Mouse (Mus musculus) left cerebral cortex, adult 2 months (tissue): ENCODE measurements at regions not wholly inside any gene's neighbourhood (a gene's known extent, or its start where the extent isn't known, plus 50 kb on each side); places are given as distances from the start of the nearest gene placed in this dataset.

Experiments used
- DNase-seq, 2 experiments: peaks; one replicate each; pipeline ENCODE4 v3.0.0; 2021 to 2022; ENCODE audit warnings: low spot score in 2 of 2, mixed read lengths in 1 of 2; ENCODE audit errors: extremely low spot score in 1 of 2
- H3K27ac ChIP-seq: fragments of 200-600 bp; 2 replicates; pipeline ENCODE4 v1.8.1; 2022
- H3K4me3 ChIP-seq: fragments of 200-600 bp; 2 replicates; pipeline ENCODE4 v1.8.1; 2022
- CTCF ChIP-seq: fragments of 200-600 bp; IDR thresholded peaks from 2 replicates; pipeline ENCODE4 v1.8.1; 2022; ENCODE audit warnings: antibody characterized with exemption, mild to moderate bottlenecking, moderate library complexity
- intact Hi-C: fragments of 180-260 bp; cut with DNase I; formaldehyde crosslinking; loops from one replicate; pipeline ENCODE4 v1.15.1; 2025

- Histone ChIP-seq H3K27ac (no peak overlapping the region; the same call in 1 of the 2 replicates), H3K4me3 (no peak overlapping the region)
- no peak for TF ChIP-seq CTCF
- intact Hi-C loops = no loop called here
- DNase-seq = no peak
Measured at GRCm38 (mm10) chr1:193859257-193860125, 489.4 kb upstream of the Camk1g start.

DNA sequence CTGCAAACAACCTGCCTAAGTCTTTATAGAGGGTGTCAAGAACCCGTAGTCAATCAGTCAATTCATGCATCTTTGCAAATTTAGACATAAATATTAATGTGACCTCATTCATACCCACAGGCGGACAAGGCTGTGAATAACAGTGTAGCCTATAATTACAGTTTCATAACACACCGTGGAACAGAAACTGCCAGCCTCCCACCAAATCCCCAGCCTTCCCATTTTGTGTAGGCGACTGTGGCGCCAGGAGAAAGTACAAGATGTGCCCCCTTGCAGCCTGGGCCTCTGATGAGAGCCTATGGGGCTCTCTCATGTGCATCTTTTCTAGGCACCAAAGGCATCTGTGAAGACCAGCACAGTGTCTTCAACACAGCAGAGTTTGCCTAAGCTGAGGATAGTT lies 477.8 kb upstream of the Camk1g start:
- TF ChIP-seq CTCF = no peak
- no peak overlapping the region for H3K4me3 ChIP-seq
- no peak overlapping the region for H3K27ac ChIP-seq
- intact Hi-C loops = loop anchor here (2.0 kb wide), 1 partner anchor 201 kb away; no protein-coding TSS in a partner anchor
- peak; percentile 24 to 43 for DNase-seq

GRCm38 (mm10) chr1:193844868-193845267 lies 474.8 kb upstream of the Camk1g start:
- no peak overlapping the region for H3K4me3 ChIP-seq
- no peak for TF ChIP-seq CTCF
- H3K27ac ChIP-seq = no peak overlapping the region
- DNase-seq = no peak
- intact Hi-C loops = no loop called here

DNA sequence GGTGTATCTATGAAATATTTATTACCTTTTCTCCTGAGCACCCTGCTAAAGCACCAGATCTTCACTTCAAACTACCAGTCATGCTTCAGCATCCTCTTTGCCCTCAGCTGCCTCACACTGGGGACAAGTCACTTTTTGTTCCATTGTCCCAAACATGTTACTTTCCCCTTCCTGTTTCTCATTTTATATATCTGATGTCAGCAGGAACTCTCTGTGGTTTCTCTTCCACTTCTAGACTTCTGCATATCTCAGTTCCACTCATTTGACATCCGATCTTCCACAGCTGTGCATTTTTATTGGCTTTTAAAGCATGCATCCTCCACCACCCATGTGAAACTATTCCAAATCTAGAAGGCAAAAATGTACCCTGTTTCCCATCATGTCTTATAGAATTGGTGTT lies 474.4 kb upstream of the Camk1g start:
- H3K27ac ChIP-seq = no peak overlapping the region
- intact Hi-C loops = no loop called here
- no peak for DNase-seq
- H3K4me3 ChIP-seq = no peak overlapping the region
- TF ChIP-seq CTCF = no peak

DNA sequence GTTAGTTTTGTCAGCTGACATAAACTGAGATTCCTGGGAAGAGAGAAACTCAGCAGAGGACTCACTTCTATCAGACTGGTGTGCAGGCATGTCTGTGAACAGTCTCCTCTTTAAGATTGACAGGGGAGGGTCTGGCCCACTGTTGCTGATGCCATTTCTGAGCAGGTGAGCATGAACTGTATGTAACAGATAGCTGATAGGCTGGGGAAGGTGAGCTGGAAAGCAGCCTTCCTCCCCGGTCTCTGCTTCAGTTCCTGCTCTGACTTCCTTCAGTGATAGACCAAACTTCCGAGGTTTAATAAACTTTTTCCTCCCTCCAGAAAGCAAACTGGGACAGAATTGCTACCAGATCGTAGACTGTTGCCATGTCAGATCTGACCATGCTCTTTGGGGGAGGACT lies 430.9 kb upstream of the Camk1g start:
- intact Hi-C loops = no loop called here
- no peak for TF ChIP-seq CTCF
- no peak for DNase-seq
- Histone ChIP-seq H3K27ac (no peak overlapping the region), H3K4me3 (no peak overlapping the region)

DNA sequence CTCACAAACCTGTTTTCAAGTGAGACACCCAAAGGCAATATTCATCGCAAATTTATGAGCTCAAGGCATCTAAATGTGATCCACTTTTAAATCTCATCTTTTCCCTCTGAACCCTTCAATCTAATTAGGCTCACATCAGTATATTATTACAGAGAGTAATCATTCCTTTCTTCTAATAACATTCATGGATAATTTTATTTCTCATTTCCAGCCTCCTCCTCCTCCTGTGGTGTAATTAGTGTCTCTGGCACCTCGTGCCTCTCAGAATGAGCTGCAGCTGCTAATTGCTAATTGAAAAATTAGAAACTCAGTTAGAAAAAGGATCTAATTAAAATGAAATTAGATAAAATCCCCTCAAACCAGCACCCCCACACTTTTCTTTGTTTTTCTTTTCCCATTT lies 420.5 kb upstream of the Camk1g start:
- DNase-seq = no peak
- Histone ChIP-seq H3K4me3 (no peak overlapping the region), H3K27ac (no peak overlapping the region)
- TF ChIP-seq CTCF = no peak
- intact Hi-C loops = no loop called here

GRCm38 (mm10) chr1:193788496-193788895 lies 418.4 kb upstream of the Camk1g start:
- no peak for TF ChIP-seq CTCF
- intact Hi-C loops = no loop called here
- no peak for DNase-seq
- Histone ChIP-seq H3K4me3 (no peak overlapping the region), H3K27ac (no peak overlapping the region)

GRCm38 (mm10) chr1:193787417-193787816 lies 417.3 kb upstream of the Camk1g start:
- Histone ChIP-seq H3K27ac (no peak overlapping the region), H3K4me3 (no peak overlapping the region)
- intact Hi-C loops = no loop called here
- no peak for DNase-seq
- TF ChIP-seq CTCF = no peak

DNA sequence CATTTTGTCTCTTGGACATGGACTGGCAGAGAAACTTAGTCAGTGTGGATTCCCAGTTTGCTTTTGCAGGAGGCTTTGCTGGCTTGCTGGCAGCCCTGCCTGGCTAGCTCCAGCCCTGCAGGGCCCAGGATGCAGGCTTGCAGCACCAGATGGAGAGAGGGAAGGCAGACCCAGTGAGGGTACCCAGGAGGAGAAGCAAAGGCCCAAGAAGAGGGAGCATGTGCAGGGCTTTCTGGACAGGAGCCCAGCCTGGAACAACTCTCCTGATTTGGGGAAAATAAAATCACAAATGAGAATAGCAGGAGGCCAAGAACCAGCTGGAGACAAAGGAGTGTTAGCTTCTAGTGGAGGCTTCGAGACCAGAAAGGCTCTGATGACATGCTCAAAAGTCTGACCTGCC lies 414.9 kb upstream of the Camk1g start:
- DNase-seq = no peak
- TF ChIP-seq CTCF = no peak
- no peak overlapping the region for H3K27ac ChIP-seq
- no peak overlapping the region for H3K4me3 ChIP-seq
- intact Hi-C loops = no loop called here

DNA sequence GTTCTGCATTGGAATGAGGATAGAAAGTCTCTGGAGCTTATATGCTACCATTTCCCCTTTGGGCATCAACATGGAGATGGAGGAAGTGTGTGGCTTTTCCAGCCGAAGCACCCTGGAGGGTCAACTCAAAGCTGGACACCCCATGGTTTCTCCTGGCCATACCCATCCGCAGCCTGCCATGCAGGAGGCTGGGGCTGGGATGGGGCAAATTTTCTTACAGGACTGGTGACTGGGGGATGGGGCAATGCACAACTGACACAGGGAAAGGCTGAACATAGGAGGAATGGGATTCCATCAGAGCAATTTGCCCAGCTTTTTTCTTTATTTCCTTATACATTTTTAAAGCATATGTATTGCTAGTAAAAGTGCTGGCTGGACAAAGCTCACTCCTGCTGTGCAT lies 414.4 kb upstream of the Camk1g start:
- Histone ChIP-seq H3K27ac (no peak overlapping the region), H3K4me3 (no peak overlapping the region)
- TF ChIP-seq CTCF = no peak
- no peak for DNase-seq
- intact Hi-C loops = no loop called here

- Histone ChIP-seq H3K27ac (no peak overlapping the region), H3K4me3 (no peak overlapping the region)
- TF ChIP-seq CTCF = no peak
- no peak for DNase-seq
- intact Hi-C loops = no loop called here
Measured at GRCm38 (mm10) chr1:193778181-193778580, 408.1 kb upstream of the Camk1g start.

GRCm38 (mm10) chr1:193769546-193769945 lies 399.4 kb upstream of the Camk1g start:
- H3K27ac ChIP-seq = 0 out of 2 replicates have a peak overlapping the region, but pooled peaks have one; percentile 29
- no peak overlapping the region for H3K4me3 ChIP-seq
- intact Hi-C loops = no loop called here
- DNase-seq = no peak
- no peak for TF ChIP-seq CTCF

DNA sequence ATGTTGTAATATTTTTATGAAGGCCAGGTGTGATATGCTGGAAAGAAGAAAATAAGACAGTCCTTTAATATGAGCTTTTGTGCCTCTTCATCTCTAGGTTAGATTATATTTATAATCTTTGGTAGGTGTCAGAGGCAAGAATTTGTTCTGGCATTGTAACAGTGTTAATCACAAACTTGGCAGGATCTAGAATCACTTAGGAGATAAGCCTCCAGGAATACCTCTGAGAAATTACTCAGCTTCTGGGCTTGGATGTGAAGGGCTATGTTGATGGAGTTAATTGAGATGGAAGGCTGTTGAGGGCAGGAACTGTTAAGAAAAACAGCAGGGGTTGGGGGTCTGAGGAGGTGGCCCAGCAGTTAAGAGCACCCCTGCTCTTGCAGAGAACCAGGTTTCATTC lies 394.0 kb upstream of the Camk1g start:
- 0 out of 2 replicates have a peak overlapping the region, but pooled peaks have one; percentile 30 for H3K27ac ChIP-seq
- intact Hi-C loops = no loop called here
- no peak for DNase-seq
- H3K4me3 ChIP-seq = no peak overlapping the region
- TF ChIP-seq CTCF = no peak
